Mouse (Mus musculus) splenic B cell, adult 2 months (primary cell): Measurements from ENCODE around the gene Slc22a3.
A peak's percentile ranks its signal among the peaks of the same experiment; 100 is the strongest.

Experiments used
- DNase-seq: peaks from one replicate; pipeline ENCODE4 v3.0.0-alpha.2; 2011; ENCODE audit warnings: low read depth, low spot score
- H3K27me3 ChIP-seq: 2 replicates; pipeline ENCODE4 v1.6.1; 2012; ENCODE audit warnings: mild to moderate bottlenecking, low read length, moderate library complexity, mixed read lengths; ENCODE audit not compliant: control insufficient read depth, poor library complexity, insufficient read depth, severe bottlenecking
- H3K36me3 ChIP-seq: 2 replicates; pipeline ENCODE4 v1.6.1; 2012; ENCODE audit warnings: mild to moderate bottlenecking, low read length, moderate library complexity, mixed read lengths; ENCODE audit not compliant: control insufficient read depth, poor library complexity, insufficient read depth, severe bottlenecking

Gene Slc22a3

DNA sequence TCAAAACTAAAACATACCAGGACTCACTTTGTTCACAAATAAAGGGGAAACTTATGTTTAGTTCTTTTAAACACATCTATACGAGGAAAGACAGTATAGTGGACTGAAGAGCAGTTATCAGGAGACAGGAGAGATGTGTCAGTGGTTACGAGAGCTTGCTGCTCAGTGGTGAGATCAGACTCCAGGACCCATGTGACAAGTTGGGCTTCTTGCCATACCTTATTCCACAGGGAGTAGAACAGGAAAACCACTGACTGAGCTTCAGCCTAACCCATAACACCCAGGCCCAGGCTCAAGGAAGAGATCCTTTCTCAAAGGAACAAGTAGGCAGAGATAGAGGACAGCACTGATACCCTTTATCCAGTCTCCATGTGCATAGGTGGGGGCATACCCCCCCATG, 62.9 kb downstream of the Slc22a3 start:
- H3K27me3 ChIP-seq = no peaks in the 10 kb centered on the region
- DNase-seq = no peak
- H3K36me3 ChIP-seq = no peaks in the 10 kb centered on the region

DNA sequence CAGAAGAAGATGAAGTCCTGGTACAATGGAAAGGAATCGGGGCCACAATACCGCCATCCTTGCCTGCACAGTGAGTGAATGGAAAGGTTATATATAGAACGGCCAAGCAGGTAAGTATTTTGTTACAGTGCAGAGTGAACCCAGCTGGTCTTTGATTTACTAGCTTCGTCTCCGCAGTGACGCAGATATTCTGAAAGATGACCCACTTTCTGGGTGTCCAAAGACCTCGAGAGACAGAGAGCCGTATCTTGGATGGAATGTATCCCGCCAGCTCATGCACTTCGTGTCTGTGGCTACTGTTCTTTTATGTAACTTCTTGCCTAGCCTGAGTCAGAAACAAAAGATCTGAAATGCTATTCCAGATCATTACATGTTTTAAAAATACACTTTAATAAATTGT, 69.7 kb downstream of the Slc22a3 start:
- H3K27me3 ChIP-seq = no peaks in the 10 kb centered on the region
- H3K36me3 ChIP-seq = no peaks in the 10 kb centered on the region
- DNase-seq = no peak

DNA sequence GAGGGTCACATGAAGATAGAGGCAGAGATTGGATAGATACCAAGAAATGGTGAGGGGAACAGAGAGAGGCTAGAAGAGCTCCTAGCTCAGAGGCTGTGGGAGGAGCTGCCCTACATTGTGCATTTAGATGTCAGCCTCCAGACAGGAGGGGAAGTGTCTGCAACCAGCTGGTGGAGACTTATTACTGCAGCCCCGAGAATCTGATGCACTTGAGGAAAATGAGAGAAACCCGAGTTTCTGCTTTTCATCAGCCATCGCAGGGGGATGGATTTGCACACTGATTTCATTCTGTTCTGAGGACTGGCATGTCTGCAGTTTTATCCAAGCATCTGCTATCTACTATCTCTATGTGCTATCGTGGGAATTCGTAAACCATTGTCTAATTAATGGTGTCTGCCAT, 75.8 kb downstream of the Slc22a3 start:
- Histone ChIP-seq H3K36me3 (no peaks in the 10 kb centered on the region), H3K27me3 (no peaks in the 10 kb centered on the region)
- DNase-seq = no peak

DNA sequence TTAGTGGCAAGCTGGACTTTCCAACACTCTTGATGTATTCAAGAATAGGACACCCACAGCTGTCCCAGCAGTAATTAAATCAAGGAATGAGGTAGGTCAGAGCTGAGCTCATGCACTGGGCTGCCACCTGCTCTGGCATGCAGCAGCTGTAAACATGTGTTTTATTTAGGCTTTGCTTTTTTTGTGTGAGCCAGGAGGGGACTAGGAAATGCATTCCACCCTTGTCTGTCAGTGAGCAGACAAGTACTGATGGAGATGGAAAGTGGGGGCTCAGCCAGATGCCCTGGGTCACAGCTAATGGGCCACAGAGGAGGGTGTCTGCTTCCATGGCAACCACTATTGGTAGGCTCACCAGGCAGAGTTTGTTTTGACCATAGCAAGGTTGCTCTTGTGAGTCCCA, 79.1 kb downstream of the Slc22a3 start:
- no peak for DNase-seq
- Histone ChIP-seq H3K36me3 (no peaks in the 10 kb centered on the region), H3K27me3 (no peaks in the 10 kb centered on the region)

DNA sequence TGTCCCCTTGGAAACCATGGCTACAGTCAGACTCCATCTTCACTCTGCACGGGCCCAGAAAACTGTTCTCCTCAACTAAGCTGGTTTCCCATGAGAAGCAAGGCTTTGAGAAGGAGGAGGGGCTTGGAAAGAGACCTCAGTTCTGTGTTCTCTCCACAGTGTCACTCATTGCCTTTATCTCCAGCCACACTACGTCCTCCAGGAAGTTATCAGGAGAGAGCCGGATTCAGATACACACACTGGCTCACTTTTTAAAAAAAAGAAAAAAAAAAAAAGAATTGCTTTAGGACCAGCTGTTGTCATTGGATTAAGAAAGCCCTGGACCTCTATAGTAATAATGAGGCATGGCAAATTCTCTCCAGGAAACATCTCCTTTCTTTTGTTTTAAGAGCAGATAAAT, 80.3 kb downstream of the Slc22a3 start:
- Histone ChIP-seq H3K27me3 (no peaks in the 10 kb centered on the region), H3K36me3 (no peaks in the 10 kb centered on the region)
- no peak for DNase-seq

DNA sequence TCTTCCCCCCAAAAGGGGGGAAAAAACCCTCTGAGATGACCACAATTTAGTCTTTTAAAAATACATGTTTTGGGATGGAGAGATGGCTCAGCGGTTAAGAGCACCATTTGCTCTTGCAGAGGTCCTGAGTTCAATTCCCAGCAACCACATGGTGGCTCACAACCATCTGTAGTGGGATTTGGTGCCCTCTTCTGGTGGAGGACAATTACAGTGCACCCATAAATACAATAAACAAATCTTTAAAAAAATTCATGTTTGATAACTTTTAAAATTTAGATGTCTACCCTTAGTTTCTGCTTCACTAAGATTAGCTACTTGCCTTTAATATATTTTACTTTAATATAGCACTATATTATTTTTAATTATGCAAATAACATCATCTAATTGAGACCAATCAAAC, 85.4 kb downstream of the Slc22a3 start:
- no peak for DNase-seq
- H3K27me3 ChIP-seq = no peaks in the 10 kb centered on the region
- H3K36me3 ChIP-seq = no peaks in the 10 kb centered on the region

DNA sequence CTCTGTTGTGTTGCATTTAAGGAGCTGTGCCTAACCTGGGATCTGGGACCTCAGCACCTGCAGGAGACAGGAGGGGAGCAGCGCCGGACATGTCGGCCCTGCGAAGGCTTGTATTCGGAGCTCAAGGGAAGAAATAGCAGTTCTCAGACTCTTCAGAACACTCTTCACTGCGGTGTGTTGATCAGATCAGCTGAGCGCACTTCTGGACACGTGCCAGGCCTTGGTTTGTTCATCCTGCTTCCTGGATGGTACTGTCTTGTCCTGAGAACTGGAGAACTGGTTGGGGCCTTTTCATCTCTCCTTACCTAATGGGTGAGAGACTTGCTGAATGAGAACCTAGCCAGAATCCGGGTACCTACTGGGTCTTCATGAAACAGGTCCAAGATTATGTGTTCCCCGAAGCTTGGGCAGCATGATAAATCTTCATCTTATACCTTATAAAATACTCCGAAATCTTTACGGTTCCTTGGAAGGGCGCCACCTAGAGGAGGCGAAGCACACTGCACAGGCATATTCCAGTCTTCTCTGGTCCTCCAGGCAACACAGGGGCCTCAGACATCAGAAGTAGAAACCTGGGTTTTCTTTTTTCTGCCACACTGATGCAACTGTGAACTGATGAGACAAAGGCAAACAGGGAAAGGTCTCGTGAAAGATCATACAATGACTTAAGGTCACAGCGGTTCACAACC, 86.5 kb downstream of the Slc22a3 start:
- Histone ChIP-seq H3K27me3 (no peaks in the 10 kb centered on the region), H3K36me3 (no peaks in the 10 kb centered on the region)
- peak; percentile 6 for DNase-seq

DNA sequence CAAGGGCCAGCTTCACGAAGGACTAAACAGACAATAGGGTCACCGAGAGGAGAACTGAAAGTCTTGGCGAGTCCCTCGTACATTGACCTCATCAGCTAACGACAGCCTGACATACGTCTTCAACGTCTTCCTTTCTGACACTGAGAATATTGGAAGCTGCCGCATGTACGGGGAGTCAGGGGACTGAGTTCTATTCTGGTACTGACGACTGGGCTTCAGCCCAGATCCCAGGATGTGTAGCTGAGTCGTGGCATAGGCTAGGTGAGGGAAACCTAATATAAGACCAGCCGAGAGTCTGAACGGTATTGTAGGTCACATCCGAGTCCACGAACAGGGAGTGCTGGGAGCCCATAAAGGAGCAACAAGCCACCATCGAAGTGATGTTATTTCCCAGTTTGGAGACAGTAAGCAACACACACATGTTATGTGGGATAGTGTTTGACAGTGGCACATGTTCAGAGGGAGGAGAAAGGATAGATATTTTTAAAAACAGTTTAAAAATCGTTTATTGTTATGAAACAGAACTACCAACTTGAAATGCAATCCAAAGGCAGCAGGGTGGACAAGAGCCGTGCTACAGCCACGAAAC, 87.9 kb downstream of the Slc22a3 start:
- H3K36me3 ChIP-seq = no peaks in the 10 kb centered on the region
- no peaks in the 10 kb centered on the region for H3K27me3 ChIP-seq
- no peak for DNase-seq

DNA sequence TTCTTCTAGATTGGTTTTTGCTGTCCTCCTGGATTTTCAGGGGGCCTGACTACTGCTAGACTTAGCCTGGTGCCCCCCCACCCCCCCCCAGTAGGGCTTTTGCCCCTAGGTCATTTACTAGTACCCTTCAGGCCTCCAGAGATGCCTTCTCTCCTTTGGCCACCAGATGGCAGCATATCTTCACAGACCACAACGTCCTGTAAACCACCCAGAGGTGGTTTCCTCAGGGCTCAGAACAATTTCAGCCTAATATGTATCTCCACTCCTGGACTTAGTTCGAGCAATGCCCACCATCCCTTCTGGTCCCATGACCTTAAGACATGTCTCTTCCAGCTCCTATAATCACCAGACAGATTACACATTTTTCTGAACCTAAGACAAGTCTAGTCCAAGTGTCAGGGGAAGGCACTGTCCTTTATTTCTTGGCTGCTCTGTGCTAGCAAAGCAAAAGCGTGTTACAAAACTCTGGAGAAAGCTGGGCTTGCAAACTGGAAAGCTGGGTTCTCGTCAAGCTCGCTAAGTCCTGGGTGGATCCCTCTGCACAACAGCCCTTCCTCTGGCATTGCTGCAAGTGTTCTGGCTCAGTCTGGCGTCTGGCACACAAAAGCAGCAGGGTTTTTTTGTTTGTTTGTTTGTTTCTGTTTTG, 91.1 kb downstream of the Slc22a3 start:
- peak; percentile 75 for DNase-seq
- H3K27me3 ChIP-seq = no peaks in the 10 kb centered on the region
- H3K36me3 ChIP-seq = no peaks in the 10 kb centered on the region

DNA sequence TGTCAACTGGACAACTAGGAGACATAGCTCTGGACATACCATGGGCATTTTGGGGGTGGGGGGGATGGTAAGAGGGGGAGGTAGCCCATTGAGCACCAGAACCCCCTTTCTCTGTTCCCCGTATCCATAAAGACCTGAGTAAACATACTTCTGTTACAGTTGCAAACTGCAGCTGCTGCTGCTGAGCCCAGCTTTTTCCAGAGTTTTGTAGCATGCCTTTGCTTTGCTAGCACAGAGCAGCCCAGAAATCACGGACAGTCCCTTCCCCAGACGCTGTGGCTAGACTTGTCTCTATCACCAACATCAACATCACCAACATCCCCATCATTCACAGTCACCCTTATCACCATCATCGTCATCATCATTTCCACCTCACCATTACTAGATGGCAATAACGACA, 91.8 kb downstream of the Slc22a3 start:
- no peaks in the 10 kb centered on the region for H3K36me3 ChIP-seq
- DNase-seq = peak; percentile 1

DNA sequence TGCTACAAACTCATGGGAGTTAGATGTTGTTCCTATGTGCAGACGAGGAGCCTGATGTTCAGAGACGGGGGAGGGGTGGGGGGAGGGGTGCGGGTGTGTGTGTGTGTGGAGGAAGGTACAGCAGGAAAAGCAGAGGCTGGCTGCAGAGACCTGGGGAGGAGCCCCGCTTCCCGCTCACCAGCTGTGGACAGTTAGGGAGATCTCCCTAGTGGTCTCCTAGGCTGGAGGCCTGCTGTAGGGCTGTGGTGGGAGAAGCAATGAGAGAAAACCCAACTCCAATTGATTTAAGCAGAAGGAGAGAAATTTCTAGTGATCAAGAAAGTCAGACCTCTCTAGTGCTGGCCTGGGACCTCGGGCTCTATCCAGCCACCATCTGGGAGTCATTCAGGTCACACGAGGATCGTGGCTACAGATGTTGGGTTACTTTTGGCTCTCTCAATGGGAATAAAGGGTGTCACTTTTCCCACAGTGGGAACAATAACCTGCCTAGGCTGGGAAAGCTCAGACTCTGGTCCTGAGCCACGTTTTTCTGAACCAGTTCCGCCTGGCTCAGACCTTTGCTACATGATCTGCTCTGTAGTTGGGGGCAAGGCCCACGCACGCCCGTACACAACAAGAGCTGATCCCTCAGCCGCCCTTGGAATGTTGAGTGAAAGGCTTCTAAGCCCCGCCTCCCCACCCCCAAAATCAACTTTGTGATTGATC, 92.3 kb downstream of the Slc22a3 start:
- Histone ChIP-seq H3K36me3 (no peaks in the 10 kb centered on the region), H3K27me3 (no peaks in the 10 kb centered on the region)
- DNase-seq = no peak

More for the DNA sequence above, 91.8 kb downstream of the Slc22a3 start:
- no peaks in the 10 kb centered on the region for H3K27me3 ChIP-seq

DNA sequence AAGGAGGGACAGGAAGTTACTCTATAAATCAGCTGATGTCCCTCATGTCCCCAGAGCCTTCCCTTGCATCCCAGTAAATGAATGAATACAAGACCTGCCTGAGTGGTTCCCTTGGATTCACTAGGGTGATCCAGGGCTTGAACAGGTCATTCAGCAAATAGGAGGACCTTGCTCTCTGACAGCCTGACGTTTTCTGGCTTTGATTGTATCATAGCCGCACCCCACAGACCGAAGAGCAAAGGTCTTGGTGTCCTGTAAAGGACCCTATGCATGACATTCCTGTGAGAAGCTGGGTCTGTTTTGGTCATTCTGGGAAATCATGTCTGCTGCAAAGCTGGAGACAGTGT, 94.6 kb downstream of the Slc22a3 start:
- no peaks in the 10 kb centered on the region for H3K27me3 ChIP-seq
- no peaks in the 10 kb centered on the region for H3K36me3 ChIP-seq
- no peak for DNase-seq

DNA sequence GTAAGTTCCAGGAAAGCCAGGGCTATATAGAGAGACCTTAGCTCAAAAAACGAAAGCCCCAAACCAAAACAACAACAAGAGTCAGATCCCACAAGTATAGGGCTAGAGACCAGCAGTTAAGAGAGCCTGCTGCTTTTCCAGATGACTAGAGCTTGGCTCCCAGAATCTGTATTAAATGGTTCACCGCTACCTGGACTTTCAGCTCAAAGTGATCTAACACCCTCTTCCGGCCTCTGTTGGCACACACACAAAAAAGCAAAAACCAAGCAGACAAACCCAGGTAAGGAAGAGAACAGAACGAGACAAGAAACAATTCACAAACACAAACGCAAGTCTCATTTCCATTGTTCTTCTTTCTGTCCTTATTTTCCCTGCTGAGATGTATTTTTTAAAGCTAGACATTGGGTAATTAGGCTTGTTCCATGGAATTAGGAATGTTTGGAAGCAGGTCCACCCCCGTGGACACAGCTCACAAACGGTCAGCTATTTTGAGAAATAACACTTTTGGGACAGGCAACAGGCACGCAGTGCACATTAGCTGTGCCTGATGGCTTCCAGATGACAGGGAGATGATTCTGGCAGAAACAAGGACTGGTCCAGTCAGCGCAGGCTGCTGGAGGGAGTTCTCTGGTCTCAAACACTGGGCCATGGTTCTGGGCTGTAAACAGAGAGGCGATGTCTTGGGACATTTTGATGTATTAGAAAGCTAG, 95.2 kb downstream of the Slc22a3 start:
- Histone ChIP-seq H3K36me3 (no peaks in the 10 kb centered on the region), H3K27me3 (no peaks in the 10 kb centered on the region)
- DNase-seq = no peak

DNA sequence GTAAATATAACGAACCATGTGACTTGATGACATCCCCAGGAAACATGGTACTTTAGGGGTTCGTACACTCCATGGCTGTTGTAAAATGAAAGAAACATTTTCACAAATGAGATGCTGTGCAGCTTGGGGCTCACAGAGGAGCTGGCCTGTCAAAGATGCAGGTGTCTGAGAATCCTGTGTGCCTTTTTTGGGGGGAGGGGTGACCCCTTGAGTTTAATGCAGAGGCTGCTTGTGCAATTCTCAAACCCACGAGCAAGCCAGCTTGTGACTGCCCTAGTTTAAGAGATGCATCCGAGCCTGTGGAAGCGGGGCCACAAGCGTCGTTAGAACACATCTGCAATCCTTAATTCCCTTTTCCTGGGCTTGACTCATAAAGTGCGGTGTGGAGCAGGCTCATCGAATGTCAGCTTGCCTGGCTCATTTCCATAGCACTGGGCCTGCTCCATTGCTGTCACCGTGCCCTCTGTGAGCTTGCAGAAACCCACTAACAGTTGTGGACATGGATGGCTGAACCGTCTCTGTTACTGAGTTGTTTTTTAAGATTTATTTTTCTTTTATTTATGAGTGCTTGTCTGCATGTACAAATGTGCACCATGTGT, 98.1 kb downstream of the Slc22a3 start:
- H3K36me3 ChIP-seq = no peaks in the 10 kb centered on the region
- DNase-seq = no peak
- no peaks in the 10 kb centered on the region for H3K27me3 ChIP-seq
